Mouse (Mus musculus): Measurements from ENCODE around the gene Vwf. TPM values are rescaled to one million over a fixed set of nuclear protein-coding genes. Genes with fewer than 3 reads are reported as not detected.

Vwf gene
- polyA plus RNA-seq, 1 experiment from 2014 or later, result 11.9 TPM

DNA sequence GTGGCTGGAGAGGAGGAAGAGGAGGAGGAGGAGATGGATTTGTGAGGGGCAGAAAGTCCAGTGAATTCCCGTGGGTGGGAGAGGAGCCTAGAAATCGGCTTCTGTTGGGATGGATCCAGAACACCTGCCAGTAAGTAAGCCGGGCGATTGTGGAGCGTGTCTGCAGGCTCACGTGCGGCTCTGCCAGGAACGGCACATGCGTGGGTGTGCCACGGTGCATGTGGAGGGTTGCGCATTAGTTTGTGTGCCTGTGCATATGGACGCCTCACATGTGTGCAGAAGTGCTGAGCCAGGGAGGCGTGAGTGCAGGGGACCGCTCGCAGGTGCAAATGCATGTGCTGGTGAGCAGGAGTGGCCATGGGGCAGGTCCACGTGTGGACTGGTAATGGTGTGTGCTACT is 164.7 kb downstream of the Vwf start:
- no peak overlapping the region for H3K27ac ChIP-seq (ENCODE audit: low read length)
- H3K36me3 ChIP-seq (ENCODE audit: control insufficient read depth, insufficient read depth), result no peaks in the 10 kb centered on the region
- 77% methylated on average over 16 of the region's 16 CpGs for WGBS (ENCODE audit: insufficient replicate concordance)
- ATAC-seq (ENCODE audit: low read depth), result no peak
- H3K9me3 ChIP-seq (replicated peaks; ENCODE audit: control insufficient read depth, low read length), result no peaks in the 10 kb centered on the region
- H3K4me2 ChIP-seq (ENCODE audit: low read depth, low read length), result no peak overlapping the region
- H3K4me3 ChIP-seq (ENCODE audit: low read depth, low read length), result no peak overlapping the region
- no peak overlapping the region for H3K9ac ChIP-seq (ENCODE audit: low read depth, low read length)
- H3K27me3 ChIP-seq (ENCODE audit: control insufficient read depth, insufficient read depth, low read depth, low read length), result no peaks in the 10 kb centered on the region
- no peaks in the 10 kb centered on the region for H3K4me1 ChIP-seq (ENCODE audit: control insufficient read depth, low read depth, low read length)

DNA sequence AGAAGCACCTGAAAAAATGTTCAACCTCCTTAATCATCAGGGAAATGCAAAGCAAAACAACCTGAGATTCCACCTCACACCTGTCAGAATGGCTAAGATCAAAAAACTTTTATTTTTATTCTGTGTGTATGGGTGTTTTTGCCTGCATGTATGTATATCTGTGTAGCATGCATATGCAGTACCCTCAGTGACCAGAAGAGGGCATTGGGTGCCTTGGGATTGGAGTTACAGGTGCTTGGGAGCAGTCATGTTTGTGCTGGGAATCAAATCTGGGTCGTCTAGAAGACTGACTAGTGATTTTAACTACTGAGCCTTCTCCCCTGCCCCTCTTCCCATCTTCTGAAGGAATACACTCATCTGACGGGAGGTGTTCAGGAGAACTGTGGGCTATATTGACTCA is 179.8 kb downstream of the Vwf start:
- no peak for ATAC-seq (ENCODE audit: low read depth)
- H3K4me3 ChIP-seq (ENCODE audit: low read depth, low read length), result no peak overlapping the region
- H3K4me1 ChIP-seq (ENCODE audit: control insufficient read depth, low read depth, low read length), result no peaks in the 10 kb centered on the region
- WGBS (ENCODE audit: insufficient replicate concordance), result 48% methylated on average over 2 of the region's 2 CpGs
- H3K9me3 ChIP-seq (replicated peaks; ENCODE audit: control insufficient read depth, low read length), result no peaks in the 10 kb centered on the region
- H3K36me3 ChIP-seq (ENCODE audit: control insufficient read depth, insufficient read depth), result no peaks in the 10 kb centered on the region
- H3K4me2 ChIP-seq (ENCODE audit: low read depth, low read length), result no peak overlapping the region
- no peak overlapping the region for H3K27ac ChIP-seq (ENCODE audit: low read length)
- H3K27me3 ChIP-seq (ENCODE audit: control insufficient read depth, insufficient read depth, low read depth, low read length), result no peaks in the 10 kb centered on the region
- H3K9ac ChIP-seq (ENCODE audit: low read depth, low read length), result no peak overlapping the region

DNA sequence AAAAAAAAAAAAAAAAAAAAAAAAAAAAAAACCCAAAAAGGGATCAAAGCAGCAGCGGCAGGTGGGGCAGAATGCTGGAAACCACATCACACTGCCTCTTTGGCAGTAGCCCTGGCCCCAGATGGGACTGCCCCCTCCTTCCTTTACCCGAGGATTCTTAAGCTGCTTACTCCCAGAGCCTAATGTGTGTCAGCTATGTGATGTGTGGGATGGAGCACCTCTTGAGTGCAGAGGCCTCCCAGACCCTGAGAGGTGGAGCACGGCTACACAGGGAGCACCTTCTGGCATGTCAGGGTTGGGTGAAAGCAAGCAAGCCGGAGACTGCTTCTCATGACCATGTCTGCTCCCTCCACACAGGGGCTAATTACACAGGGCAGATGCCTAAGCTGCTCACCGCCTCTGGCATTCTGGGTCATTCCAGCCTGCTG is 180.9 kb downstream of the Vwf start:
- Histone ChIP-seq H3K9ac (ENCODE audit: low read depth, low read length) (no peak overlapping the region), H3K27me3 (ENCODE audit: control insufficient read depth, insufficient read depth, low read depth, low read length) (no peaks in the 10 kb centered on the region), H3K4me1 (ENCODE audit: control insufficient read depth, low read depth, low read length) (no peaks in the 10 kb centered on the region), H3K4me3 (ENCODE audit: low read depth, low read length) (no peak overlapping the region), H3K4me2 (ENCODE audit: low read depth, low read length) (no peak overlapping the region), H3K9me3 (replicated peaks; ENCODE audit: control insufficient read depth, low read length) (no peaks in the 10 kb centered on the region), H3K36me3 (ENCODE audit: control insufficient read depth, insufficient read depth) (no peaks in the 10 kb centered on the region), H3K27ac (ENCODE audit: low read length) (no peak overlapping the region)
- ATAC-seq (ENCODE audit: low read depth), result no peak
- 58% methylated on average over 5 of the region's 5 CpGs for WGBS (ENCODE audit: insufficient replicate concordance)

DNA sequence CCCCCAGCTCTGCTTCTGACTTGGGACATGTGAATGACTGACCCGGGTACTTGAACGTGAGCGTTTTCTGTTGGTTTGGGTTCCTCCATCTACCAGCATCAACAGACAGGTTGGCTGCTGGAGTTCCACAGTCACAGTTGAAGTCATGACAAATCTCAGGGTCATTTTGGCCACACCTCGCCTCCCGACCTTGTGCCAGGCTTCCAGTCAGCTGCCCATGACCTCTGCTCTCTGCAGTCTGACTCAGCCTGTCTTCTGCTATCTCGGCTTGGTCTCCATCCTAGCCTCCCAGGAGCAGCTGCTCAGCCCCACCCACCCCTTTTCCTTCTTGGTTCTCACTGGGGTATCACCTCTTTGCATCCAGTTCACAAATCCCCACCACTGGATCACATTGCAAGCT is 182.9 kb downstream of the Vwf start:
- Histone ChIP-seq H3K27me3 (ENCODE audit: control insufficient read depth, insufficient read depth, low read depth, low read length) (no peaks in the 10 kb centered on the region), H3K9ac (ENCODE audit: low read depth, low read length) (no peak overlapping the region), H3K4me1 (ENCODE audit: control insufficient read depth, low read depth, low read length) (no peaks in the 10 kb centered on the region), H3K9me3 (replicated peaks; ENCODE audit: control insufficient read depth, low read length) (no peaks in the 10 kb centered on the region), H3K36me3 (ENCODE audit: control insufficient read depth, insufficient read depth) (no peaks in the 10 kb centered on the region), H3K4me3 (ENCODE audit: low read depth, low read length) (no peak overlapping the region), H3K27ac (ENCODE audit: low read length) (no peak overlapping the region), H3K4me2 (ENCODE audit: low read depth, low read length) (no peak overlapping the region)
- WGBS (ENCODE audit: insufficient replicate concordance), result 68% methylated on average over 6 of the region's 6 CpGs
- ATAC-seq (ENCODE audit: low read depth), result no peak

DNA sequence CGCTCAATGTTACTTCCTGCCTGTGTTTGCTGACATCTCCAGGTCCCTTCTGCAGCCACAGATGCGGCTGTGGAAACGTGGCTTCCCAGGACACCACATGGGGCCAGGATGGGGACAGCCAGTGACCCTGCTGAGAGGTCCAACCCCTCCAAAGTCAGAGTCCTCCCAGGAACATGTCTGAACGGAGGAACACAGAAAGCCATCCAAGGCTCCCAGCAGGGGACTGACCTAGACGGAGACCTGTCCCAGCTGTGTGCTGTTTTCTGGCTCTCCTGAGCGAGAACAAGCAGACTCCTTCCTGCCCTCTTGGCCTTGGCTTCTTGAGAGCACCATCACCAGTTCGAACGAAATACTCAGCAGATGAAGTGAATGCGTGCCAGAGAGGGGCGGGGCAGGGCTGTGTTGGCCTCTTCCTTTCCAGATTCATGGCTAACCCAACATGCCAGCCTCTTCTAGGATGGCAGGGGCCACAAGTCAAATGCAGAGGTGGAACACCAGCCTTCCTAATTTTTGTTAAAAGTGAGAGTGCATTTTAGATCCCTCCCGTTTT is 183.5 kb downstream of the Vwf start:
- WGBS (ENCODE audit: insufficient replicate concordance), result 55% methylated on average over 11 of the region's 11 CpGs
- no peaks in the 10 kb centered on the region for H3K9me3 ChIP-seq (replicated peaks; ENCODE audit: control insufficient read depth, low read length)

More for the DNA sequence above, 183.5 kb downstream of the Vwf start:
- no peaks in the 10 kb centered on the region for H3K4me1 ChIP-seq (ENCODE audit: control insufficient read depth, low read depth, low read length)
- H3K4me2 ChIP-seq (ENCODE audit: low read depth, low read length), result no peak overlapping the region
- H3K9ac ChIP-seq (ENCODE audit: low read depth, low read length), result no peak overlapping the region
- H3K27me3 ChIP-seq (ENCODE audit: control insufficient read depth, insufficient read depth, low read depth, low read length), result no peaks in the 10 kb centered on the region
- no peaks in the 10 kb centered on the region for H3K36me3 ChIP-seq (ENCODE audit: control insufficient read depth, insufficient read depth)
- ATAC-seq (ENCODE audit: low read depth), result no peak
- no peak overlapping the region for H3K4me3 ChIP-seq (ENCODE audit: low read depth, low read length)
- H3K27ac ChIP-seq (ENCODE audit: low read length), result no peak overlapping the region

Other genes with a start within 250 kb of the Vwf start
- 22.3 and 22.5 TPM in 2 replicates for gene Ltbr, start 232.9 kb upstream of the Vwf start, polyA plus RNA-seq (2015; fragmentation: Nextera tagmentation; extraction: Ambion mirVana)
- gene Scnn1a, start 226.1 kb upstream of the Vwf start, polyA plus RNA-seq (2015; fragmentation: Nextera tagmentation; extraction: Ambion mirVana), result 0.61 and 0.74 TPM in 2 replicates
- 30.5 and 32.8 TPM in 2 replicates for gene Tnfrsf1a, start 197.4 kb upstream of the Vwf start, polyA plus RNA-seq (2015; fragmentation: Nextera tagmentation; extraction: Ambion mirVana)
- 0.65 and 0.86 TPM in 2 replicates for gene Plekhg6, start 166.0 kb upstream of the Vwf start, polyA plus RNA-seq (2015; fragmentation: Nextera tagmentation; extraction: Ambion mirVana)
- gene Cd9, start 52.0 kb upstream of the Vwf start, polyA plus RNA-seq (2015; fragmentation: Nextera tagmentation; extraction: Ambion mirVana), result 165 and 168 TPM in 2 replicates
- not detected in 2 replicates for gene Ano2, start 143.6 kb downstream of the Vwf start, polyA plus RNA-seq (2015; fragmentation: Nextera tagmentation; extraction: Ambion mirVana)

Measured in liver, embryonic 16.5 days (tissue).